Mouse (Mus musculus) central nervous system, embryonic 18 days (tissue): ENCODE results near the gene Tmem200b. TPM values are rescaled to one million over a fixed set of nuclear protein-coding genes. Genes with fewer than 3 reads are reported as not detected.

Experiments
- polyA plus RNA-seq: library from polyadenylated mRNA; depleted of rRNA; stranded (reverse); fragments of >200 nt; gene quantifications from 2 replicates; pipeline ENCODE4 v1.2.3, GENCODE M21; 2012; rRNA removed

Gene Tmem200b
- 0.58 and 1.1 TPM in 2 replicates for polyA plus RNA-seq

GRCm38 (mm10) chr4:131921461-131922346 is at the start of gene Tmem200b:
Gene Tmem200b, plus strand, starts transcription at chr4:131921771.

GRCm38 (mm10) chr4:131873293-131874168 is 48.0 kb upstream of the Tmem200b start, which contains the start of gene Srsf4:
Gene Srsf4, plus strand, starts transcription at chr4:131873617.

Other genes with a start within 250 kb of the Tmem200b start
- gene Ptpru, start 83.5 kb upstream of the Tmem200b start, polyA plus RNA-seq: 36.9 and 39.8 TPM in 2 replicates
- gene Mecr, start 78.3 kb upstream of the Tmem200b start, polyA plus RNA-seq: 32.1 and 34.1 TPM in 2 replicates
- 82.0 and 89.3 TPM in 2 replicates for gene Srsf4, start 48.2 kb upstream of the Tmem200b start, polyA plus RNA-seq
- not detected in 2 replicates for gene Gm10300, start 152.9 kb downstream of the Tmem200b start, polyA plus RNA-seq
- gene Epb41, start 153.6 kb downstream of the Tmem200b start, polyA plus RNA-seq: 62.9 and 63.9 TPM in 2 replicates
- gene Oprd1, start 222.7 kb downstream of the Tmem200b start, polyA plus RNA-seq: 1.2 and 1.4 TPM in 2 replicates